Mouse (Mus musculus) spleen, embryonic (tissue): ENCODE measurements around the gene Slamf6.
"Not testable (repeated sequence)": the region's sequence is repeated elsewhere in the genome, so short reads cannot be mapped to it uniquely, and the experiment has no call there.

Experiments used
- CTCF ChIA-PET: fragments of 350-600 bp; sonication (Branson Sonifier 250); formaldehyde crosslinking; loops from one replicate; lab custom pipeline; 2022; lab: Charles Lee

Slamf6 gene

GRCm38 (mm10) chr1:171948946-171949508 lies 31.7 kb downstream of the Slamf6 start:
- CTCF ChIA-PET: no interaction called here

GRCm38 (mm10) chr1:171955071-171955470 lies 37.8 kb downstream of the Slamf6 start:
- CTCF ChIA-PET: interaction anchor here (0.6 kb wide), 1 partner anchor 14 kb away, joined by 8 read pairs; no protein-coding TSS in a partner anchor

DNA sequence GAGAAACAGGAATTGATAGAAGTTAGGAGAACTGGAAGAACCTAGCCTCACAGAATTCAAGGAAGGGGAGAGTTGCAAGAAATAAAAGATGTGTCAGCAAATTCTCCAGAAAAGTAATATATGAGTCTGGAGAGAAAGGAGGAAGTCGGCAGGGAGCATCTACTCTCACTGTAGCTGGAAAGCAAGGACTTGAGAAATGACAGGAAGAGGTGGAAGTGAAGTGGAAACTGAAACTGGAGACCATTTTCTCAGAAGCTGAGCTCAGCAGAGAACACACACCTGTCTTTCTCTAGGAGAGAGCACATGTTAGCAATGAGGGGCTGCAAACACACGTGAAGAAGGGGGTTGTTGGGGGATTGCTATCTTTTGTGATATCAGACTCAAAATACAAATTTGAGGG lies 40.1 kb downstream of the Slamf6 start:
- CTCF ChIA-PET: interaction anchor here (0.7 kb wide), 1 partner anchor 78 kb away, joined by 3 read pairs; no protein-coding TSS in a partner anchor

- CTCF ChIA-PET: no interaction called here
These were observed 43.4 kb downstream of the Slamf6 start for GRCm38 (mm10) chr1:171960726-171961125.

GRCm38 (mm10) chr1:171961704-171962103 lies 44.4 kb downstream of the Slamf6 start:
- CTCF ChIA-PET: no interaction called here

DNA sequence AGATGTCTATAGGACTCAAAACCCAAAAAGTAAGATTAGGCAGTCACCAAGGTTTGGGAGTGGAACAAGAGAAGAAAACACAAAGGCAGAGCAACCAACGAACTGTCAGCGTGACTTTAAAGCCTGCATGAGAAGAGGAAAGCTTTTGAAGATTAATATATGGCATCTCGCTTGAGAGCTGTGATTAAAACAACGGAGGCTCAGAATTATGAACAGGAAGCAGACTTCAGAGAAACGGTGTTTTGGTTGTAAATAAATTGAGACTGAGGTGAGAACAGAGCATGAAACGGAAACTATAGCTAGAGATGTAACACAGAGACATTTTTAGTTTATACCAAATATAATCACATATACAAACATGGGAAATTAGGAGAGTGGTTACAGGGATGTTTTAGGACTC lies 46.3 kb downstream of the Slamf6 start:
- CTCF ChIA-PET: interaction anchor here (0.7 kb wide), 1 partner anchor 339 kb away, joined by 3 read pairs; no protein-coding TSS in a partner anchor

DNA sequence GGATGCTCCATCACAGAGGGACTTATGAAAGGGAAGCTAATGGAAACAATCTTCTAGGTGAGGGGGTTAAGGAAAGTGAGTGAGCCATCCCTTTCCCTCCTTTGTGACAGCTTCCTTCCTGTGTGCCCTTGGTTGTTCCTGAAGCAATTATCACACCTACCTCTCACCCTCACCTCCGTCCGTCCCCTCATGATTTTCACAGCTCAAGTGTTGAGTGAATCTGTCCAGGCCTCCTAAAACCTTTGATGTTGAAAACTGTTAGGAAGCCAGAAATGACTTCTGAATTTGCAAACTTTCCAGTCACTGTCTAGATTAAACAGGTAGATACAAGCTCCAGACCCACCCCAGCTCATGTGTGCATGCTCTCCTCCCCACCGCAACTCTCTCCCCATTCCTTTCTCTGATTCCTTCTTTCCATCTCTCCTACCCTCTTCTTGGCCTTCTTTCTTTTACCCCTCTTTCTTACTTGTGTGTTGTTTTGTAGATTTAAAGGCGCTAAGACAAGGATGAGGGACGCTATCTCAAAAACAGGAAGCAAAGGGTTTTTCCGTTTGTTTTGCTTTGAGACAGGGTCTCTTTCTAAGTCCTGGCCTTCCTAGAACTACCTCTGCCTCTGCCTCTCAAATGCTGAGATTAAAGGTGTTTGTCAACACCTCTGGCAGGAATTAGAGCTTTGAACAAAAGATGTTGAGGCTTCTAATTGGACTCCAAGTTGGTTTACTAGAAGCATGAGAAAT lies 48.9 kb downstream of the Slamf6 start:
- CTCF ChIA-PET: no interaction called here

- CTCF ChIA-PET: interaction anchor here (0.6 kb wide), 1 partner anchor 15 kb away, joined by 8 read pairs; no protein-coding TSS in a partner anchor
These were observed 51.9 kb downstream of the Slamf6 start for GRCm38 (mm10) chr1:171969221-171969620.

- CTCF ChIA-PET: interaction anchor here (0.7 kb wide), 1 partner anchor 204 kb away, joined by 4 read pairs; the partner anchor contains the start of gene Slamf1
These were observed 53.7 kb downstream of the Slamf6 start for GRCm38 (mm10) chr1:171970854-171971586.

DNA sequence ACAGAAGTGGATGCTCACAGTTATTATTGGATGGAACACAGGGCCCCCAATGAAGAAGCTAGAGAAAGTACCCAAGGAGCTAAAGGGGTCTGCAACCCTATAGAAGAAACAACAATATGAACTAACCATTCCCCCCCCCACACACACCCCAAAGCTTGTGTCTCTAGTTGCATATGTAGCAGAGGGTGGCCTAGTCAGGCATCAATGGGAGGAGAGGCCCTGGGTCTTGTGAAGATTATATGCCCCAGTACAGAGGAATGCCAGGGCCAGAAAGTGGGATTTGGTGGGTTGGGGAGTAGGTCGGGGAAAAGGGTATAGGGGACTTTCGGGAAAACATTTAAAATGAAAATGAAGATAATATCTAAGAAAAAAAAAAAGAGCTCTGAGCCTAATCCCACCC lies 57.0 kb downstream of the Slamf6 start:
- CTCF ChIA-PET: not testable (repeated sequence)

DNA sequence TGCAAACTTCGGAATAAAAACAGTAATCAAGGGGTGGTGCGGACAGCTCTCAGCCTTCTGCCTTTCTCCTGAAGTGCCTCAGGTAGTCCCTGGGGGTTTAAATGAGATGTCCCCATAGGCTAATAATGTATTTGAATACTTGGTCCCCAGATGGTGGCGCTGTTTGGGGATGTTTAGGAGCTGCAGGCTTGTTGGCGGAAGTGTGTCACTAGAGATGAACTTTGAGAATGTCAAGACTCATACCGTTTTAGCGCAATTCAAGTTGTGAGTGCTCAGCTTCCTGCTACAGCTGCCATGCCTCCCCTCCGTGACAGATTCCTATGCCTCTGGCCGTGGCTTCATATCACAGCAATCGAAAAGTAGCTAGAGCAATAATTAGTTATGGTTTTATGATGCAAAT lies 58.1 kb downstream of the Slamf6 start:
- CTCF ChIA-PET: interaction anchor here (0.7 kb wide), 1 partner anchor 38 kb away, joined by 3 read pairs; no protein-coding TSS in a partner anchor

DNA sequence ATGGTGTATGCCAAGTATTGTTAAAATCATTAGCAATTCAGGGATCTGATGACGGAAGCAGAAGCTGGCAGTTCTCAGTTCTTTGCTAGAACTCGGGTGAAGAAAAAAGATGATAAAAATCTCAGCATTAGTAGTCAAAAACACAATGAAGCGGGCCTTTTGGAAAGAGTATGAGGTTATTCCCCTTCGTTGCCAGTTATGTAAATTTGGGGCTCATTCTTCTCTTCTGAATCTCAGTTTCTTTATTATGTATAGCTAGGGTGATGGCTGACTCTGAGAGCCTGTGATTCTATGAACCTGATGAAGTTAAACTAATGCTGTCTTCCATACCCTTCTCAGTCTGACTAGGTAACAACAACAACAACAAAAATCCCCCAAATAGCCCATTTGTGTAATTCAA lies 58.5 kb downstream of the Slamf6 start:
- CTCF ChIA-PET: interaction anchor here (0.7 kb wide), 1 partner anchor 38 kb away, joined by 3 read pairs; no protein-coding TSS in a partner anchor

- CTCF ChIA-PET: no interaction called here
These were observed 59.7 kb downstream of the Slamf6 start for GRCm38 (mm10) chr1:171976826-171977539.

- CTCF ChIA-PET: no interaction called here
These were observed 60.6 kb downstream of the Slamf6 start for GRCm38 (mm10) chr1:171977891-171978290.

DNA sequence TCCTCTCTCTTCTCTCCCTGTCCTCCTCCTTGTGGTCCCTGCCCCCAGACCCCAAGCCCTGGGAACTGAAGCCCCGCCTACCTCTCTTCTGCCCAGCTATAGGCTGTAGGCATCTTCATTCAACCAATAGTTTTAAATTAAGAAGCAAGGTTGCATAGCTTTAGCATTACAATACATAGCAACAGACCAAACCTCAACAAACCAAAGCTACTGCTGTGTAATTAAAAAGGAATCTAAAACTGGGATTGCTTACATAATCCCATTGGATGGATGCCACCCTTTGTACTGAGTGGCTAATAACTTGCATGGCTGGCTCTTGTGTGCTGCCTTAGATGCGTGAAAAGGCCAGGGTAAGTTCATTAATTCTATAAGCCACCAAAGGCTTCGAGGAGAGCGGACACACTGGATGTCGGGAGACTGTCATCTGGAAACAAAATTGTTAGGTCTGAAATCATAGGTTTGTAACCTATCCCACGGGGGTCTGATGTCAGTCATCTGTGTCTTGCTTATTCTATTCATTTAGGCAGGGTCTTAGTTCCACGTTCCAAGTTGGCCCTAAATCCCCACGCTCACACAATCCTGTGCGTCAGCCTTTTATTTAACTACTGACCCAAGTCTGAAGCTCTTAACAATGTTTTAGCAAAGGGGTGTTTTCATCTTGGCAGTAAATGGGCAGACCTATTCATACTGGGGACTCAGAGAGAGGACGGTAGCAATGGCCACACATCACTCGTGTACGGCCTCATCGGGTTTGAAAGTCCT lies 62.8 kb downstream of the Slamf6 start:
- CTCF ChIA-PET: no interaction called here

- CTCF ChIA-PET: no interaction called here
These were observed 64.9 kb downstream of the Slamf6 start for GRCm38 (mm10) chr1:171982170-171982569.

DNA sequence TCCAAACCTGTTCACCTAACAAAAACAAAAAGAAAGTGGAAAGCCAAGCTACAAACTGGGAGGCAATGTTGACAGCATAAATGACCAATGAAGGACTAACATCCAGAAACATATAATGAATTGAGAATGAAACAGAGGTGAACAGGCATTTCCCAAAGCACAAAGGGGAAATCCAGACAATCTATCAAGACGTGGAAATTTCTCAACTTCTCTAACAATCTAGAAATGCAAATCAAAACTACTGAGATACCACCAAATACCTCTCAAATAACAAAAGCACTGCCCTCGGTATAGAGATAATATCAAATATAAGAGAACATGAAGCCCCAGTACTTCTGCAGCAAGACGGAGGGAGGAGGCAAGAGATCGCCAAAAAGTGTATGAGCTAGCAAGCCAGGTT lies 65.4 kb downstream of the Slamf6 start:
- CTCF ChIA-PET: no interaction called here

GRCm38 (mm10) chr1:171983372-171984001 lies 66.2 kb downstream of the Slamf6 start:
- CTCF ChIA-PET: no interaction called here

DNA sequence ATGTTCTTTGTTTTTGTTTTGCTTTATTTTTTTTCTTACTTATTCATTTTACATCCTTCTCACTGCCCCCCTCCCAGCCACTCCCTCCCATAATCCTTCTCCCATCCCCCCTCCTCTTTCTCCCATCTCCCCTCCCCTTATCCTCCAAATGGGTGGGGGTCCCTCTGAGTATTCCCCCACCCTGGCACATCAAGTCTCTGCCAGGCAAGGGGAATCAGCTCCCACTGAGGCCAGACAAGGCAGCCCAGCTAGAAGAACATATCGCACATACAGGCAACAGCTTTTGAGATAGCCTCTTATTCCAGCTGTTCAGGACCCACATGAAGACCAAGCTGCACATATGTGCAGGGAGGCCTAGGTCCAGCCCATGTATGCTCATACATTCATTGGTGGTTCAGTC lies 66.8 kb downstream of the Slamf6 start:
- CTCF ChIA-PET: interaction anchor here (0.6 kb wide), 1 partner anchor 14 kb away, joined by 3 read pairs; no protein-coding TSS in a partner anchor

GRCm38 (mm10) chr1:171991883-171992282 lies 74.6 kb downstream of the Slamf6 start:
- CTCF ChIA-PET: no interaction called here
